Mouse (Mus musculus) MEL (cell line): Measurements from ENCODE around the gene Smchd1.

Experiments used
- CTCF ChIP-seq, 3 experiments: IDR thresholded peaks in 2 of 3; conservative IDR thresholded peaks in 1 of 3; 2 replicates each; pipeline ENCODE4 v1.5.1; 2011 to 2012; ENCODE audit warnings: low read length in 3 of 3, low read depth in 2 of 3, mild to moderate bottlenecking in 2 of 3, improper control_type of control experiment in 1 of 3, inconsistent platforms in 1 of 3, mixed read lengths in 1 of 3, moderate library complexity in 1 of 3; ENCODE audit not compliant: control insufficient read depth in 1 of 3, insufficient read depth in 1 of 3, poor library complexity in 1 of 3, severe bottlenecking in 1 of 3
- ELF1 ChIP-seq: IDR thresholded peaks from 2 replicates; pipeline ENCODE4 v1.6.1; 2014; ENCODE audit warnings: low read depth, mild to moderate bottlenecking, inconsistent platforms, low read length, improper control_type of control experiment, moderate library complexity
- EP300 ChIP-seq, 2 experiments: IDR thresholded peaks; 2 replicates each; pipeline ENCODE4 v1.6.1; 2011; ENCODE audit warnings: improper control_type of control experiment in 2 of 2, low read length in 2 of 2, low read depth in 1 of 2, mild to moderate bottlenecking in 1 of 2
- ETS1 ChIP-seq: IDR thresholded peaks from 2 replicates; pipeline ENCODE4 v1.6.1; 2012; ENCODE audit warnings: low read depth, mild to moderate bottlenecking, inconsistent platforms, low read length, improper control_type of control experiment, moderate library complexity
- GATA1 ChIP-seq: IDR thresholded peaks from 2 replicates; pipeline ENCODE4 v1.6.1; 2011; ENCODE audit warnings: low read depth, low read length, improper control_type of control experiment
- MAFK ChIP-seq: IDR thresholded peaks from 2 replicates; pipeline ENCODE4 v1.6.1; 2011; ENCODE audit warnings: low read depth, mild to moderate bottlenecking, low read length, improper control_type of control experiment, borderline replicate concordance
- MEF2A ChIP-seq: IDR thresholded peaks from 2 replicates; pipeline ENCODE4 v1.6.1; 2014; ENCODE audit warnings: low read depth, mild to moderate bottlenecking, inconsistent platforms, low read length, improper control_type of control experiment; ENCODE audit not compliant: poor library complexity, insufficient replicate concordance, severe bottlenecking; ENCODE audit errors: extremely low read depth
- NRF1 ChIP-seq: IDR thresholded peaks from 2 replicates; pipeline ENCODE4 v1.6.1; 2014; ENCODE audit warnings: low read depth, mild to moderate bottlenecking, inconsistent platforms, low read length, improper control_type of control experiment, moderate library complexity; ENCODE audit not compliant: poor library complexity, insufficient read depth, severe bottlenecking
- POLR2A ChIP-seq, 2 experiments: IDR thresholded peaks; 2 replicates each; pipeline ENCODE4 v1.6.1; 2011 to 2012; ENCODE audit warnings: low read length in 2 of 2, mild to moderate bottlenecking in 2 of 2, control low read depth in 1 of 2, improper control_type of control experiment in 1 of 2, low read depth in 1 of 2, moderate library complexity in 1 of 2; ENCODE audit not compliant: control insufficient read depth in 1 of 2, insufficient read depth in 1 of 2, poor library complexity in 1 of 2
- POLR2AphosphoS5 ChIP-seq: IDR thresholded peaks from 2 replicates; pipeline ENCODE4 v1.6.1; 2012; ENCODE audit warnings: low read depth, borderline replicate concordance, mild to moderate bottlenecking, inconsistent platforms, low read length, moderate library complexity, mixed read lengths
- USF1 ChIP-seq: IDR thresholded peaks from 2 replicates; pipeline ENCODE4 v1.6.1; 2014; ENCODE audit warnings: low read depth, mild to moderate bottlenecking, inconsistent platforms, low read length, improper control_type of control experiment, moderate library complexity
- USF2 ChIP-seq, 2 experiments: IDR thresholded peaks; 2 replicates each; pipeline ENCODE4 v1.6.1; 2011 to 2012; ENCODE audit warnings: improper control_type of control experiment in 2 of 2, low read length in 2 of 2, borderline replicate concordance in 1 of 2, inconsistent platforms in 1 of 2, low read depth in 1 of 2, mild to moderate bottlenecking in 1 of 2; ENCODE audit not compliant: insufficient read depth in 1 of 2
- ZKSCAN1 ChIP-seq: IDR thresholded peaks from 2 replicates; pipeline ENCODE4 v1.6.1; 2012; ENCODE audit warnings: low read depth, mild to moderate bottlenecking, inconsistent platforms, low read length, improper control_type of control experiment, moderate library complexity
- ZNF384 ChIP-seq: IDR thresholded peaks from 2 replicates; pipeline ENCODE4 v1.6.1; 2012; ENCODE audit warnings: low read depth, mild to moderate bottlenecking, inconsistent platforms, low read length, improper control_type of control experiment

GRCm38 (mm10) chr17:71303444-71303843, 171.7 kb downstream of the Smchd1 start:
- TF ChIP-seq ETS1 (no peak), ELF1 (no peak), GATA1 (no peak), ZKSCAN1 (no peak), EP300 (IDR thresholded peaks at IDR 0.05; ENCODE audit: low read depth in 1 of 2, low read length in 2 of 2) (no peak), MEF2A (no peak), CTCF (IDR thresholded peaks at IDR 0.05 in 2 of 3, conservative IDR thresholded peaks at IDR 0.05 in 1 of 3; ENCODE audit: control insufficient read depth in 1 of 3, insufficient read depth in 1 of 3, low read depth in 2 of 3, low read length in 3 of 3, poor library complexity in 1 of 3, severe bottlenecking in 1 of 3) (no peak), MAFK (no peak), POLR2AphosphoS5 (no peak), ZNF384 (no peak), NRF1 (no peak), USF2 (IDR thresholded peaks at IDR 0.05; ENCODE audit: borderline replicate concordance in 1 of 2, insufficient read depth in 1 of 2, low read depth in 1 of 2, low read length in 2 of 2) (no peak), USF1 (no peak), POLR2A (IDR thresholded peaks at IDR 0.05; ENCODE audit: control insufficient read depth in 1 of 2, insufficient read depth in 1 of 2, low read depth in 1 of 2, low read length in 2 of 2, poor library complexity in 1 of 2) (no peak)
